Mouse (Mus musculus) gastrocnemius, postnatal 10 days (tissue): Measurements from ENCODE around the gene Scin. TPM values are rescaled to one million over a fixed set of nuclear protein-coding genes. Genes with fewer than 3 reads are reported as not detected.
"Not testable (repeated sequence)": the region's sequence is repeated elsewhere in the genome, so short reads cannot be mapped to it uniquely, and the experiment has no call there.

Source experiments
- DNase-seq: peaks from one replicate; pipeline ENCODE4 v3.0.0; 2021; ENCODE audit warnings: mixed read lengths
- long read RNA-seq, 2 experiments: library from polyadenylated mRNA; stranded (forward); transcript quantifications; one replicate each; pipeline ENCODE4 v2.0.0; 2021
- total RNA-seq, 2 experiments: library from RNA; stranded (reverse); gene quantifications; 2 replicates each; pipeline ENCODE4 v1.2.3; 2021

Scin gene
- 1 to 10 TPM in 1 of 2 experiments, under 1 TPM in 1; 0.82 to 1.3 TPM for total RNA-seq
- long read RNA-seq, experiment 1, partial matches to known transcripts, result 0 of 1 reads
- long read RNA-seq, experiment 1, other reads (novel, unspliced or antisense), result 0 of 1 reads
- long read RNA-seq, experiment 2, result 0 reads

GRCm38 (mm10) chr12:40133573-40134271, at the start of gene Scin:
Scin (minus strand) TSS chr12:40134228.
- no peak for DNase-seq

- DNase-seq, result peak; percentile 39
These were observed 43.1 kb upstream of the Scin start for GRCm38 (mm10) chr12:40177089-40177488.

GRCm38 (mm10) chr12:40176158-40176557, 42.1 kb upstream of the Scin start:
- no peak for DNase-seq

DNA sequence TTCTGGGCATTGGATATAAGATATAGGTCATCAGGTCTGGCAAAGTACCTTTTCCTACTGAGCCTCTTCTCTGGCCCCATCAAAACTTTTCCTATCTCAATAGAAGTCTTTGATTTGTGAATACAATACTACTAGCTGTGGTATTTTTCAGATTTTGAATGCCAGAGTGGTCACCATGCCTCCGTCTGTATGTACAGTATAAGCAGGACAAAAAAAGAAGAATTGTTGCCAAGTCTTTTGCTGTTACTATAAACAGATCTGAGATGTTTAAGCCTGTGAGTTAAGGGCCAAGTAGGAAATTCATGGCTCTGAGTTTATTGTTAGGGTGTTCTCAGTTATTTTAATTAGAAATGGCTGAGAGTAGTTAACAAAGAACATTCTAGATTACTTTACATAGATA, 41.1 kb upstream of the Scin start:
- not testable (repeated sequence) for DNase-seq

DNA sequence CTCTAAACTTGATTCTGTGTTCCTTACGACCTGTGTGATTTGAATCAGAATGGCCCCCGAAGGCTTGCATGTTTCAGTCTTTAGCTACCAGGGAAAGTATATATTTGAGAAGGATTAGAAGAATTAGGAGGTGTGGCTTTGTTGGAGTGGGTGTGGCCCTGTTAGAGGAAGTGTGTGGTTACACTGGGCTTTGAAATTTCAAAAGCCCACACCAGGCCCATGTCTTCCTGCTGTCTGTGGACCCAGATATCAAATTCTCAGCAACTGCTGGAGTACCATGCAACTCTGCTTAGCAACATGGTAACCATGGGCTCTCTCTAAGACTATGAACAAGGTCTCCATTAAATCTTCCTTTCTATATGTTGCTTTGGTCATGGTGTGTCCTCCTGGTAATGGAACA, 37.6 kb upstream of the Scin start:
- no peak for DNase-seq

- DNase-seq, result no peak
These were observed 35.6 kb upstream of the Scin start for GRCm38 (mm10) chr12:40169675-40170074.

DNA sequence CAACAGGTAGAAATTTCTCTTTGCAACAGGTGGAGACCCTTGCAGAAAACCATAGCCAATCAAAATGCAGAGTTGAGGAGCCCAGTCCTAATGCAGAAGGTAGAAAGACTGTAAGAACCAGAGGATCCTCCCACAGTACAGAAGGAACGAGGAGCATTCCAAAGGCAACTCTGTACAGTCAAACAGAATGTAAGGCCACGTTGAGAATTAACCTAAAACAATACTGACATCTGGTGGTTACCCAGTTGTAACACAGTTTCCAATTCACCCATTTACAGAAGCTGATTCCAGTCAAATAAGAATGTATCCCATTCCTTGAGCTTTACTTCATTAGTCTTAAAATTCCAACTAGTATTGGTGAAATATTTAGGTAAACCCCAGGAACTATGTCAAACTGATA, 30.6 kb upstream of the Scin start:
- DNase-seq, result no peak

DNA sequence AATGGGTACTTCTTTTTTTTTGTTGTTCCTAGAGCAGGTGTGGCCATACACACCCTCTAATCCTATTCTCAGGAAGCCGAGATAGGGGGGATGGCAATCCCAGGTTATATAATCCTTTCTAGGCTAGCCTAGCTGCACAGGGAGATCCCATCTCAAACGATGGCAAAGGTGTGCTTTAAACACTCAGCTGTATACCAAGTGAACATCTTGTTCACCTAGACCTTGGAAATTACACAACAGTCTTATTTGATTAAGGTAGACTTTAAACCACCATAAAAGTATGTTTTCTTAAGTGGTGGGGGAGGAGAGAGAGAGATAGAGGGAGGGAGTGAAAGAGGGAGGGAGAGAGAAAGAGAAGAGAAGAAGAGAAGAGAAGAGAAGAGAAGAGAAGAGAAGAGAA, 26.7 kb upstream of the Scin start:
- DNase-seq, result no peak

GRCm38 (mm10) chr12:40154188-40154587, 20.2 kb upstream of the Scin start:
- no peak for DNase-seq

DNA sequence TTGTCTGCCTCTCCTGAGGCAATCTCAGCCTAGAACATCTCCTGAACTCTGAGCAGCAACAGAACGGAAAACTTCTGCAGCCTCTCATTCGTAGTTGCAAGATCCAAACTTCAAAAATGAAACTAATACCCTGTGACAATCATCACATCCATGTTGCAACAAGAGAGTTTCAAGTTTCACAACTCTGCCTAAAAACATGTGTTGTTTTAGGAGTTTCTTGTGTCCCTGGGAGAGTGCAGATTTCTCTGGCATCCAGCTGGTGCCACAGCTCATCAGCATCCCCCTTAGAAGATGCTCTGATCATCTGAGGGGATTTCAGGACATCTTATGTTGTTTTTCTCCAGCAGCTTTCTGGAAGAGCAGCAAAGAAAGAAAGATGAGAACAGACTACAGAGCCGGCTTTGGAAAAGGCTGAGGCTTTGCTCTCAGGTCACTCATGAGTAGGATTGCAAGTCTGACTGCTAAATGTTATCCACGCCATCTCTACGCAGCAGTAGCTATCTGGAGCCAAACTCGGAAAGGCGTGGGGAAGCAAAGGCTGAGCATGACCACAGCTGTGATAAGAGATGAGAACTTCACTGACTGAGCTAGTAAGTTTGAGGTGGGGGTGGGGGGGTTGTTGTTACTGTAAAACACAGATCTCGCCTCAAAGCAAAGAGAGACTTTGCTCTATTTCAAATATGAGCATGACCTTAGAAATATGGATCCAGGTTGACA, 18.5 kb upstream of the Scin start:
- no peak for DNase-seq

- no peak for DNase-seq
These were observed 13.3 kb upstream of the Scin start for GRCm38 (mm10) chr12:40147319-40147718.

- no peak for DNase-seq
These were observed 12.5 kb upstream of the Scin start for GRCm38 (mm10) chr12:40146510-40146909.

GRCm38 (mm10) chr12:40140706-40141105, 6.7 kb upstream of the Scin start:
- no peak for DNase-seq

DNA sequence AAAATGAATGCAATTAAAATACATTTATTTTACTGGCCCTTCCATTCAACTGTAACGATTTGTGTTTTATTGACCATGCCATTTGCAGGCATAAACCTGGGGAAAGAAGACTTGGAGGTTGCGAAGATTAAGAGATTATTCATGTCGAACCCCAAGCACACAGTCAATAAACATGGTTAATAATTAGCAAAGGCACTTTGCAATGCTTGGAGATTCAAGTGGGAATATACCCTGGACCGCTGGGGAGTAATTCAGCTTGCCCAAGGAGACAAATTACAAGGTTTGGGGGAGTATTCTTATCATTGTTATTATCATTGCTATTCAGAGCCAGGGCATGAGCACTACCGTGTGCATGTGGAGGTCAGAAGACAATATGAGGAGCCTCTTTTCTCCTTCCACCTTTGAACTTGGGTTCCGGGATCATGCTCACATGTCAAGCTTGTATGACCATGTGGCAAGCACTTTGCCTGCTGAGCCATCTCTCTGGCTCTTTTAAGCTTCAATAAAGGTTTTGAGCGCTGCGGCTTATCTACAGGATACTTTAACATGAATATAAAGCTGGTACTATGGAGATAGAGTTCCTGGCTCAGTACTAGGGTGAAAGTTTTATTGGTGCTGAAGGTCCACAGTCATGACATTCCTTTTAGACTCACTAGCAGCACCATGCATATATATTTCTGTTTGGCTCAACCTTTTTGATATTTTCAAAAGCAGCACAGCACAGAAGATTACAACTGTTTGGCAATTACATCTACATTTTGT, 5.6 kb upstream of the Scin start:
- no peak for DNase-seq

DNA sequence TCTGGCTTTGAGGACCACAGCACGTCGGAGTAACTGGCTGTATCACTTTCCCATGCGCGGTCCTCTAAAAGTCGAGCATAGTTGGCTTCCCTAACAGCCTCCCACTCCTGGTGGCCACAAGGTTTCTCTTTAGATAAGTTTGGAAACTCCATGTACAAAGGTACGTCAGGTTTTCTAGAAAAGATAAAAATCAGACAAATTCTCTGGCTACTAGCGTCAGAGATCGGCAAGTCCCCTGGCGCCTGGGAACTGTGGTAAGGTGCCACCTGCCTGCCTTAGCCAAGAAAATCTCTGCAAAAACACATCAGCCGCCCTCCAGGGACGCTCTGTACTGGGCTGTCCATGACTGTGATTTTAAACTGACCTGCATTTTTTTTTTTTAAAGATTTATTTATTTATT, 501 bp upstream of the Scin start:
- no peak for DNase-seq

DNA sequence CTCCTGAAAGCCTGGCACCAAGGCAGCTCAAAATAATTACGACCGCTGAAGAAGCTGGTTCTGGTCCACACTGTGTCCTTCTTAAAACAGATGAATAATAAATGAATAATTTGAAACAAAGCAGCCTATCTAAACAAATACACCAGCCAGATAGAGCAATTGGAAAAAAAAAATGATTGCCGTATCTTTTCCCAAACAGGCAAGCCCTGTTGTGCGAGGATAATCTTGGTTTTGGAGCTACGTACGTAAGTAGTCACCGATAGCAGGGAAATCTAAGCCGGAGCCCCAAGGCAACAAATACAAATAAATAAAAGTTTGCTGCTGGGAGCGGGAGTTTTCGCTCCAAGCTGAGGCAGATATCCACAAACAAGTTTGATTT, 845 bp downstream of the Scin start:
- DNase-seq, result no peak

DNA sequence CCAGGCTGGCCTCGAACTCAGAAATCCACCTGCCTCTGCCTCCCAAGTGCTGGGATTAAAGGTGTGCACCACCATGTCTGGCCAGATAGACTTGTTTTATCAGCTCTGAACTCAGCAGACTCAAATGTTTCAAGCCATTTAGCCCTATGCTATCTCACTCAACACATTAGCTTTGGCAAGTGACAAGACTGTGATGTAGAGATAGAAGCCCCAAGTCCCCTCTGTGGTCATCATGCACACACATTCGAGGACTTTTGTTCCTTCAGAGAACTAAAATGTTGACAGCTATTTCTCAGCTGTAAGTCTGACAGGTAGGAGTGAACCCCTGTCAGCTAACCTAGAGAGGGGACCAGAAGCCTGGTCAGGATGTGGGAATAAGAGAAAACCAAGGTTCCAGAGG, 15.2 kb downstream of the Scin start:
- DNase-seq, result no peak

DNA sequence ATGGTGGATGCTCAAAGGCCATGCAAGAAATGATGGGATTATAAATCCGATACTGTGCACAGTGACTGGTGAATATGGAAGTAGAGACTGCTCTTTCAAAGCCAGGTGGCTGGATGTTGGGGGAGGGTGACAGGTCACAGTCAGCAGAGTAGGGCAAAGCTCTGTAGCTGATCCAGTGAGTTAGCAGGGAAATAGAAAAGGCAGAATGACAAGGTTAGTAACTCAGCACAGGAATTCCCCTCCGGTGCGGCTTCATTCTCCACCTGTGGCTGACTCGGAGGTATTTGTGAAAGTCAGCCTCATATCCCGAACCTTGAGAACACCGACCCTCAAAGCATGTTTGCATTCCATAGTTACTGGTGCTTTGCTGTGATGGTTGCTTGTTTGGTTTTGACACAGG, 17.0 kb downstream of the Scin start:
- no peak for DNase-seq

GRCm38 (mm10) chr12:40116214-40116613, 17.8 kb downstream of the Scin start:
- DNase-seq, result no peak

GRCm38 (mm10) chr12:40114883-40115282, 19.1 kb downstream of the Scin start:
- DNase-seq, result no peak

DNA sequence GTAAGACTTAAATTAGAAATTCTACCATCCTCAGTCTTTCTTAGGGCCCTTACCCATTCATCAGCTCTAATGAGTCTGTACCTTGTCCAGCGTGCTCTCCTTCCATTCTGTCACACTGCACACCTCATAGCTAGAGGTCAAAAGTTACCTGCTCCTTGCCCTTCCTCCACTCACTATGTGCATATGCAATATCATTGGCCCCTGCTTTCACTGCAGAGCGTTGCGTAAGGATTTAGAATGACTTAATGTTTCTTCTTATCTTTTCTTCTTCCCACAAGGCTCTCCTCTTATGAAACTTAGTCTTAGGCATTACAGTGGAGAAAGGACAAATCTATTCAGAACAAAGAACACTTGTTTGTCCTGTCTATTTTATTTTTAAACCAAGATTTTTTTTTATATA, 20.0 kb downstream of the Scin start:
- no peak for DNase-seq

GRCm38 (mm10) chr12:40113605-40114004, 20.4 kb downstream of the Scin start:
- DNase-seq, result no peak

DNA sequence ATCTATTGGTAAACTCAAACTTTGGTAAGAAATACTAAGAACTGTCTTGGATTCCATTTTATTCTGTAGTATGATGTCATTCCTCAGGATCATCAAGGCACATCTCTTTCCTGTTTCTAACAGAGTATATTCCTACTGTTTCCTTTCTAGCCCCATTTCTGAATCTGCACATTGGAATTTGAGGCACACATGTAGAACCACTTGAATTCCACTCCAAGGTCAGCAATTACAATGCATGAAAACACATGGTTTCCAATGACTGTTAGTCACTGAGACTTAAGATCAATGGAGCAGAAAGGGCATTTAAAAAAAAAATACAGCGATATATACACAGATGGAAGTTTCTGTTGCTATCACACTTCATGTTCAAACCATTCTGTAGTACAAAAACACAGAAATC, 24.8 kb downstream of the Scin start:
- no peak for DNase-seq
